Mouse (Mus musculus): ENCODE results near the gene Adgrg7.

The Adgrg7 gene

DNA sequence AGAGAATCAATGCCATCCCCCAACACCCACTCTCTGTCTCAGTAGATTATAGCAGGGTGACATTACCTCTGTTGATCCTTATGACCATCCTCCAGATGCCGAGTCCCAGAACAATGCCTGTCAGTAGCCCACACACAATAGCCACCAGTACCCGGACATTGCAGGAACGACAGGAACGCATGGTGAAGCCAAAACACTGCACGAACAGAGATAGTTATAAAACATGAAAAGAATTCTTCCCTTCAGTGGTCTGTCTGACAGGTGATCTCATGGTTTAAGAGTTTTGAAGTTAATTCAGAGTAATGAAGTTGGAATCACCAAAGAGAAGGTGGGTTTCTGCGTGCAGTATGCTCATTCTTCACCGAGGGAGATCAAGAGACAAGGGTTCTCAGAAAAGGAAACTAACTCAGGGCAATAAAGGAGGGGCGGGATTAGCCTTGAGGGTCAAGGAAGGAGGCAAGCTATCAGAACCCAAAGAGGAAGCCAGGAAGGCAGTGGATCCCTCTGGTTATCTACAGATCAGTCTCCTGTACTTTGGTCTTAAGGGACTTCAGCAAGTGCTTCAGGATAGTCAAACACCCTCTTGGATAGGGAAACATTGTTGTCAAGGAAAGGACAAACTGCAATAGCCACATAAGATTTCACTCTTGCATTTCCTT, at the start of gene Adgrg7:
Gene Adgrg7, minus strand, starts transcription at position 375 of the 659 bp plus-strand sequence.
- no peak for DNase-seq (ENCODE audit: low spot score in 2 of 2)

DNA sequence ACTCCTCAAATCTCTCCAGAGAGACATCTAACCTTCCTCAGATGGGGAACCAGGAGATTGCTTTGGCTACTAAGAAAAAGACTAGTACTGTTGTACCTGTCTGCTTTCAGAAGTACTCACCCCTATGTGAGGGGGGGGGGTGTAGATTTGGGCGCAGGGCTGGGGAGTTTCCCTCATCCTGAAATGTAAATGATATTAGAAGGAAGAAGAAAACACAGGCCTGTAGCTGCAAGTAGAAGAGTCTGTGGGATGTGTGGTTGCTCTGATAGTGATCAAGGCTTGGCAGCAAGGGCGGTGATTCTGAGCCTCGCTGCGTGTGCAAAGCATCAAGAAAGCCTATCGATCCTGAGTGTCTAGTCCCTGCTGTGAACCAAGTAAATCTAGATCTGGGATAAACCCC, 47.3 kb upstream of the Adgrg7 start:
- no peak for DNase-seq (ENCODE audit: low spot score in 2 of 2)

DNA sequence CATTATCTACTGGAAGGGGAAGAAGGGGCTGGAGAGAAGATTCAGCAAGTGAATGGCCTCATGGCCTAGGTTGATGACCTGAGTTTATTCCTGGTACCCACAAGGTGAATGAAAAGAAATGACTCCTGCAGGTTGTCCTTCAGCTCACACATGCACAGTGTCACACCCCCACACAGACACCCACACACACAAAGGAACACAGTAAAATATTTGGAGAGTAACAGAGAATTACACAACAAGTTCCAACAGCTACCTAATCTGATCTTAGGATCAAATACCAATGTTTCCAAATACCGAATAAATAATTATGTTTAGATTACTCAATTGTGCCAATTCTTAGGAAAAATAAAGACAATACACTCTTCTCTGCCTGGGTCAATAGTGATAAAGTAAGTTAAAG, 37.7 kb upstream of the Adgrg7 start:
- DNase-seq (ENCODE audit: low spot score in 2 of 2): no peak

DNA sequence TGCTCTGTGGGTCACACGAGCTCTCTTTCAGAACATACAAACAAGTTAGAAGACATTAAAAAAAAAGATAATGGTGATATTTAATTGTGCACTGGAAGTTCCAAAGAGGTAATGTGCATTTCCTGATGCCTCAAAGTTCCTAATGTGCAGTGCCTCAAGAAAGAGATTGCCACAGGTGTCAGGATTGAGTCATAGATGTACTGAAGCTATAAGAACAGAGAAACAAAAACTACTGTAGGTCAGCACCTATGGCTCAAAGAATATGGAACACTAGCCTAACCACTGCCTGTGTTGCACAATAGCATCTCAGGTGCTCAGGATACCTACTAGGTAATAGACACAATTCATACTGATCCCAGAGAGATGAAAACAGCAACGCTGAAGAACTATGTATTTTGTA, 36.3 kb upstream of the Adgrg7 start:
- no peak for DNase-seq (ENCODE audit: low spot score in 2 of 2)

DNA sequence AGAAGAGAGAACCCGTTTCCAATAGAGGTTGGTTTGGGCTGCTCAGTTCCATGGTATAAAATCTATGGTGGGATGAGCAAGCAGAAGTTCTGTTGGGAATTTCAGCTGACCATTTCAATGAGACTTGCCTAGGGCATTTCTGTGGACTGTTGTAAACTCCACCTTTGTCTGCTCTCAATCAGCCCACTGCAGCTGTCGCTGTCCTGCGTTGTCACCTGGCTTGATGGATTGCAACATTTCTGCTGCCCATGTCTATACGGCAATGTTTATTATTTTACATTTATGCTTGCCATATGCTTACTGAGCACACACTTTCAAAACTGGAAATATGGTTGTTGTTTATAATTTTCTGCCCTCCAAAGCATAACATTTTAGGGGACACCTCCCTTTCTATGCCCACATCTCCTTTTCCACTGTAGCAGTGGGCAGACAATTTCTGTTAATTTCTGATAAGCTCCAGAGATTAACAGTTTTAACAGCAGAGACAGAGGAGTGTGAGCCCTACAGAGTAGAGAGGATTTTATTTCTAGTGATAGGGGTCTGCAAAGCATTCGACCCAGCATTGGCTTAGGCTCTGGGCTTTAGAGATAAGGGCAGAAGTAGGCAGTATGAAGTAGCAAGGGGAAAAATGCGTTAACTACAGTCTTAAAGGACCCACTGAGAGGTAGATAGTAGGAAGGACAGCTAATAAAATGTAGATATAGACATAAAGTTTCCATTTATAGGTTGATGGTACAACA, 5.9 kb upstream of the Adgrg7 start:
- DNase-seq (ENCODE audit: low spot score in 2 of 2): no peak

DNA sequence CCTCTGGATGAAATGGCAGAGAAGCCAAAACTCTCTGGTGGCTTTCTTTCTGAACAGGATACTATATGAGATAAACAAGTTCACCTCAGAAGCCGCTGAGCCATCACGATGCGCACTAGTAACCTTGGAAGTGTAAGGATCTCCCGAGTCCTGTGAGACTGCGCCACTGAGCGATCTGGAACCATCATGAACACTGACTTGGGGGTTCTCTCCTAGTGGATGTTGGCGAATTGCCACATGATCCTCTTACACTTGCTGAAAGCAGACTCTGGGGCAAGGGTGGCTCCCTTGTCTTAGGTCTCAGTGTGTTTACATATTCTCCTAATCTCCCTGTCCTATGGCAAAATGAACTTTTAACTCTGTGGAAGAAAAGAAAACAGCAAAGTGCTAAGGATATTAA, 5.3 kb upstream of the Adgrg7 start:
- DNase-seq (ENCODE audit: low spot score in 2 of 2): no peak

DNA sequence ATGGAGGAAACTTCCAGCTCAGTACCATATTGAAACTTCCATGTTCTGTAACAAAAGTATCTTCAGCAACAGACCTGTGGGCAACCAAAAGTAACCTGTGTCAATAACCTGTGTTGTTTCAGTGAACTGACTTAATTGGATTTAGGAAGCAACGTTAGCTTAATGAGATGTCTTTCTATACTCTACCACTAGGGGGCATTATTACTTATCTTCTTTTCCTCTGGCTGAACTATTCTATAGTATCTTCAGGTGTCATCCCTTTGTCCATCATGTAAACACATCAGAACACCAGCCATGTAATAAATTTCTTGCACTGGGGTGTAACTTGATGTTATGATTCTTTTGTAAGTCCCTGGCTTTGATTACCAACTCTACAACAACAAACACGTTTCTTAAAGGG, 4.8 kb upstream of the Adgrg7 start:
- DNase-seq (ENCODE audit: low spot score in 2 of 2): no peak

DNA sequence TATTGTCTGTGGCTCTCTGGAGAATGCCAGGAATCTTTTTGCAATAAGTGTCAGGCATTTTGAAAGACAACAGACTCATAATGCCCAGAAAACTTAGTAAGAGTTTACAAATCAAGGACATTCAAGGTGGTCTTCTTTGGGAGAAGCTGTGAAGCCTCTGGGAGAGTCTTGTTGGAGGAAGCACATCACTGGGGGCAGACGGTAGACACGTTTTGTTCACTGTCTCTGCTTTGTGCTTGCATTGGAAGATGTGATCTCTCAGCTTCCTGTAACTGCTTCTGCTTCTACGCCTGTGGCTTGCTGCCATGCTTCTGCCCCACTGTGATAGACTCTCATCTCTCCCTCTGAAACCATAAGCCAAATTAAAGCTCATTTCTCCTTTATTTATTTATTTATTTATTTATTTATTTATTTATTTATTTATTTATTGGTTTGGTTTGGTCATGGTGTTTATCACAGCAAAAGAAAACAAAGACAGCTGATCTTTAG, 3.9 kb upstream of the Adgrg7 start:
- no peak for DNase-seq (ENCODE audit: low spot score in 2 of 2)

DNA sequence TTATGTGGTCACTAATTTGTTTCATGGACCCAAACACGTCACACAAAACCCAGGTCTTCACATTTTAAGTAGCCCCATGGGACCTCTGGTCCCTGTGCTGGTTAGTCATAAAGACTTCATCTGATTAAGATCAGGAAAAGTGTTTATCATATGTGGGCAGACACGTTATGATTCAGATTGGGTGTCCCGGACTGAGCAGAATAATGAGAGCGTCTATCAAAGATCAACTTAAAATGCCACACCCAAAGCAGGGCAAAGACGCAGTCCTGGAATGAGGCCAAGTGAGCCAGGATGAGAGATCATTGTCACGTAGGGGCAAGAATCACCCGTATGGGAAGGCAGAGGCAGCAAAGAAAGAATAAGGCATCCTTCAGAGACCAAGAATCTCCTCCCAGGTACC, 3.2 kb upstream of the Adgrg7 start:
- no peak for DNase-seq (ENCODE audit: low spot score in 2 of 2)

DNA sequence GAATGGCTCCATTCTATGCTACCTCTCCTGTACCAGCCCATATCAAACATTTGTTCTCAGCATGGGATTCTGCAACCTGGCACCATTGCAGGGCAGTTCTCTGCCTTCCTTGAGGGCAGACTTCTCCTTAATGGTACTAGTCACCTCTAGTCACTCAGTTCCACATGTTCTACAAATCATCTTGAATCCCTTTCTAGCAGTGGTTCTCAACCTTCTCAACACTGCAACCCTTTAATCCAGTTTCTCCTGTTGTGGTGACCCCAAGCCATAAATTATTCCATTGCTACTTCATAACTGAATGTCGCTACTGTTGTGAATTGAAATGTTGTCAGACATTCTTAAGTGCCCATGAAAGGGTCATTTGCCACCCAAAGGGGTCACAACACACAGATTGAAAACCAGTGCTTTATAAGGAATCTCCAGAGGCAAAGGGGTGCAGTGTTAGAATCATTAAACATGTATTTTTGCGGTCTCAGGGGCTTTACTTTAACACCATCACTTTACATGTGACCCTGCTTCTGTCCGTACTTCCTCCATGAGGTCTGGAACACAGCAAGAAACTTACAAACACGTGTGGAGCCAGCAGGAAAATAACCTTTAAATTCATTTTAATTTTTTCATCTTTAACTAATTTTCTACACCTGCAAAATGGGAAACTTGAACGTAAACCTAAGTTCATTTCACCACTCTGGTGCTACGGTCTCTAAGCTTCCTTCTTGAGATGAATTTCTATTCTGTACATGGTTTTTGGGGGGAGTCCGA, 1.1 kb downstream of the Adgrg7 start:
- DNase-seq (ENCODE audit: low spot score in 2 of 2): no peak

DNA sequence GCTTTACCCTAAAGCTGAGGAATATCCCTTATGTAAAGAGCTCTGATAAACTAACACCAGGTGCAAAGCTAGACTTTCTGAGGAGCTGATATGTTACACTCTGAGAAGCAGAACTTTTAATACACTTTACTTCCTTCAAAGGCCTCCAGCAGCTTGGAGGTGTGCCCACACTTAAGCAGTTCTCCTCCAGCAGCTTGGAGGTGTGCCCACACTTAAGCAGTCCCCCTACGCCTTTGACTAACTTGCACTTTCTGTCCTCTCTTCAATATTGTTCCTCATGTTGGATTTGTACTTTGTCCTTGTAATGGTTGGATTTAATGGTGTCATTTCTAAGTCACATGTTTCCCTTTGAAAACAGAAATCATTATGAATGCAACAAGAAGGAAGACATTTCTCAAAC, 1.9 kb downstream of the Adgrg7 start:
- no peak for DNase-seq (ENCODE audit: low spot score in 2 of 2)

DNA sequence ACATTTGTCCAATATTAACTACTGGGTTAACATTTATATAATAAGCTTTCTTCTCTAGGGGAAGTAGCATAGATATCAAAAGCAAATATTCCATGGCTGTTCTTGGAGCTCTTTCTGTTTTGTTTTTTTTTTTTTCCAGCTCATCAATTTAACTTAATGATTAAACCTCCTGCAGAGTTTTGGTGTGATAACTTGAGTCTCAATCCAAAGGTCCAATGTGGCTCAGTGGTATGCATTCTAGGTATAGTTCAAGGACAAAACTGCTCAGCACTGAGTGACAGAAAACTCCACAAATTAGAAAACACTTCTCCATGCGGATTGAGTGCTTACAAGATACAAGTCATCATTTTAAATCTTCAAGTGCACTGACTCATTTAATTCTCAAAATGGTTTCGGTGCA, 9.7 kb downstream of the Adgrg7 start:
- no peak for DNase-seq (ENCODE audit: low spot score in 2 of 2)

DNA sequence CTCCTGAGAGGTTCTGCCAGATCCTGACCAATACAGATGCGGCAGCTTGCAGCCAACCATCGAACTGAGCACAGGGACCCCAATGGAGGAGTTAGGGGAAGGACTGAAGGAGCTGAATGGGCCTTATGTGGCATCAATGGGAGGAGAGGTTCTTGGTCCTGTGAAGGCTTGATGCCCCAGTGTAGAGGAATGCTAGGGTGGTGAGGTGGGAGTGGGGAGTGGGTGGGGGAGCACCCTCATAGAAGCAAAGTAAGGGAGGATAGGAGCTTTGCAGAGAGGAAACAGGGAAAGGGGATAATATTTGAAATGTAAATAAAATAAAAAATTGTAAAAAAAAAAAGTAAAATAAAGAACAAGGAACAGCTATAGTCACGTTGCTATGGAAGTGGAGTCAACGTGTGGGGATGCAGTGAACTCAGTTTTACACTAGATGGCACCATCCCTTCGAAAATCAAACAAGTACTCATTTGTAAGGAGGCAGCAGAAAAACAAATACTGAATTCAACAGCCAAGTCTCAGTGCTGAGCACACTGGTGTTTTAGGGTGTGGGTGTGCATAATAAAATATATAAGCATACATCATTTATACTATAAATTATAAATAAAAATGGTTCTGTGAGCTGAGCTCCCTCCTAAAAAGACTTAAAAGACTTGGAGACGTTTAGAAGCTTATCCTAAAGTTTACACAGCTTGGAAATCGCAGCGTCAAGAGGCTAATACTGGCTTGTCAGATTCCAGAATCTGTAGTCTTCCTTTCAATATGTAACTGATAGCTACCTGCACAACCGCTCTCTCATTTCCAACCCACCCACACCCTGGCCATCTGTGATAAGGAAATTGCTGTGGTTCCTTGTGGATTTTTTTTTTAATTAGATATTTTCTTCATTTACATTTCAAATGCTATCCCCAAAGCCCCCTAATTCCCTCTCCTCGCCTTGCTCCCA, 24.2 kb downstream of the Adgrg7 start:
- peak in 1 of 2 experiments; percentile 47 for DNase-seq (ENCODE audit: low spot score in 2 of 2)

DNA sequence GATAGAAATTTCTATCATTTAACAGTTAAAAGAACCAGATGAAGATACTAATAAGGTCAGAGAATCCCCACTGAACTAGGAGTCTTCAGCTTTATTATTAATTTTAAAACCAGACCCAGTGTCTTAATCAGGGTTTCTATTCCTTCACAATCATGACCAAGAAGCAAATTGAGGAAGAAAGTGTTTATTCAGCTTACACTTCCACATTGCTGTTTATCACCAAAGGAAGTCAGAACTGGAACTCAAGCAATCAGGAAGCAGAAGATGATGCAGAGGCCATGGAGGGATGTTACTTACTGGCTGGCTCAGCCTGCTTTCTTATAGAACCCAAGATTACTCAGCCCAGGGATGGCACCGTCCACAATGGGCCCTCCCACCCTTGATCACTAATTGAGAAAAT, 66.6 kb downstream of the Adgrg7 start:
- no peak for DNase-seq (ENCODE audit: low spot score in 2 of 2)

DNA sequence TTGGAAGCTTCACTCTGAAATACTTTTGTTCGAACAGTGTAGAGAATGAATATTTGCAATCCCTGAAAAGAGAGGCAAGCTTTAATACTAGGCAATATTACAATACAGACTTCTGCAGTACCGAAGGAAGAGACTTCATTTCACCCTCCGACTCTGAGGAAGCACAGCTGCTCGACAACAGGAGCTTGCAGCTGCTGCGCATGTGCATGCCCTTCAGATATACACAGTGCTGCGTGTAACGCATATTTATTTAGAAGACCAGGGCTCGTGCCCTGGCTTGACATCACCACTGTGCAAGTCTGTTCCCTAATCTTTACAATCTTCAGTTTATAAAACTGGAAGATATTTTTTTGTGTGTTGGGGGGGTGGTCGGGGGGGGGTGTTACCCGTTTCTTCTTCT, 70.7 kb downstream of the Adgrg7 start:
- no peak for DNase-seq (ENCODE audit: low spot score in 2 of 2)

DNA sequence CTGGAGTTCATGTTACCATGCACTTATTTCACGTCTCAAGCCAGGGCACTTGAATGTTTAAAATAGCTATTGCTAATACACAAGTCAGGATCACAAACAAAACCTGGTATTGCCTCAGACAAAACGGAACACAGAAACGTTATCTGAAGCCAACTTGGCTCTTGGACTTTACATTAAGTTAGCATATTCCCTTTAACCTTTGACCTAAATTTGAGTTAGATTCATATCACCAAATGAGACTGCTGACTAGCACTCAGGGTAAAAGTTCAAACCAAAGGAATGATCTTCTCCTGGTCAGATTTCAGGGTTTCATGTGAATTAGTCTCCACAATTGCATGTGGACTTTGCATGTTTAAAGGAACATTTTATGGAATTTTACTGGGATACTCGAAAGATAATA, 73.3 kb downstream of the Adgrg7 start:
- no peak for DNase-seq (ENCODE audit: low spot score in 2 of 2)

DNA sequence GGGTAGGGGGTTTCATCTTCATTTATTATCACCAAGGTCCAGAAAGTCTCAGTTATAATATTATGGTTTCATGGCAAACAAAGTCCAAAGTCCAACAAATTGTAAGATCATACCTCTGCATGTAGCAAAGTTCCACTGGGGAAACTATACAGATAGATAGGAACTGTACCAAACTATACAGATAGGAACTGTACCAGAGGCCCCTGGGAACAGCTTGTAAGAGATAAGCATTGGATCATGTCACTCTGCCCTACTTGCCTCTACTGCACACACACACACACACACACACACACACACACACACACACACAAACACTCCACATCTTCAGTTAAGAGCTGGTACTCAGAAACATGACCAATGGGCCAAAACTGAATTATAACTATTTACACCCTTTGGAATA, 76.6 kb downstream of the Adgrg7 start:
- DNase-seq (ENCODE audit: low spot score in 2 of 2): no peak

DNA sequence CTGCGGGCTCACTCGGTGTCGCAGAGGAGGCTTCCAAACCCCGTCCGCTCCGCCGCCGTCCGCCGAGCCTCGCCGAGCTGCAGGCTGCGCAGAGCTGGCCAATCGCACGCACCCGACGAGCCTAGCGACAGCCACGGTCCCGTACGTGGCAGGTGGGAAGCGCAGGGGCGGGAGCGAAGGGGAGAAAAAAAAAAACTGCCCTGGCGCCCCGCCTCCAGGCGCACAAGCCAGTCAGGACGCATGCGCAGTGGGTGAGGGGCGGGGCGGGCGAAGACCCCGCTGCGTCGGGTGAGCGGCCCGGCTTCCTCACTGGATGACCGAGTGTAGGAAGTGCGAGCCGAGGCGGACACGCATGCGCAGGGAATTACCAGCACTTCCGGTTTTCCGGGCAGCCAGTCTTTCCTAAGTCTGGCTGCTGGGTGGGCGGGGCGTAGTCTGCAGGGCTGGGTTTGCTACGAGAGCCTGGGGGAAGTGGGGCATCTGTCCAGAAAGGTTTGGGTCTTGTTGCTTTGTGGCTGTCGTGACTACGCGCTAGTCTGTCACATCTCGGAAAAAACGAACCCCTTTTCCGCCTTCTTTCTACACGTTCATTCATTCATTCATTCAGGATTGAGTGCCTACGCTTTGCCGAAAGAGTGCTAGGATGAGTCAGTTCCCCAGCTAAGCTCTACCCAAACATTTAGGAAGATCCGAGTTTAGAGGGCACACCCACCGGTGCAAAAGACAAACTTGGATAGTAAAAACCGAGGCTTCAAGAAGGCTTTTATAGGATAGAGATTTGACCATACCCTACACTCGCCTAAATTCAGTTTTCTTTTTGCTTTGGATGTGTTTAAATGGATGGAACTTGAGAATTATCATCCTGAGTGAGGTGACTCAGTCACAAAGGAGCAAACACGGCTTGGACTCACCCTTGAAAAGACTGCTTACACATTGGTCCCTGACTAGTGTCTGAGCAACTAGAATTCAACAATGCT, 78.1 kb downstream of the Adgrg7 start, which contains the start of gene Tfg:
Gene Tfg, minus strand, starts transcription at position 227 of the 977 bp plus-strand sequence.
- peak; percentile 97 to 99 for DNase-seq (ENCODE audit: low spot score in 2 of 2)

DNA sequence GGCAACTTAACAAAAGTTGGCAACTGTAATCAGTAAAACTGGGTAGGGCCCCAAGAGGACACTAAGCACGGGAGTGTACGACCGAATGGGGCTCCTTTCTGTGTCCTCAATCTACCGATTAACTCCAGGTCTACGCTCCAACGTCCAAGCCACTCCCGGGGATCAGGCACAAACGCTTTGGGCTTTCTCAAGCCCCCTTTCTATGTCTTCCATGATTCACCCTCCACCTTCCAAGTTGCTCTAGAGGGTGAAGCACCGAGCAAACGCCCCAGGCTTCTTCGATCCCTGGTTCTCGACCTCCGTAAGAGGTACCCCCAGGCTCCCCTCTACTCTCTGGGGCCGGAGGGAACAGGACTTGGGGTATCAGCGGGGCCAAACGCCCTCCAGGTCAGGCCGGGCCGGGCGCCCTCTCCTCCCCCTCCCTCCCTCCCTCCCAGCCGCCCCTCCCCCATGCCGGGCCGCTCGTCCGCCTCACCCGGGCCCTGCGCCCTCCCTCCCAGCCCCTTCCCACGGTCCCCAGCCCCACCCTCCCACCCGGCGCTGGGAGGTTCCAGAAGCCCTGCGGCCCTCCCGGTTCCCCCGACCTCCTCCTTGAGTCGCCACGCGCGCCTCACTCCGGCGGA, 79.0 kb downstream of the Adgrg7 start:
- DNase-seq (ENCODE audit: low spot score in 2 of 2): peak in 1 of 2 experiments; percentile 21

DNA sequence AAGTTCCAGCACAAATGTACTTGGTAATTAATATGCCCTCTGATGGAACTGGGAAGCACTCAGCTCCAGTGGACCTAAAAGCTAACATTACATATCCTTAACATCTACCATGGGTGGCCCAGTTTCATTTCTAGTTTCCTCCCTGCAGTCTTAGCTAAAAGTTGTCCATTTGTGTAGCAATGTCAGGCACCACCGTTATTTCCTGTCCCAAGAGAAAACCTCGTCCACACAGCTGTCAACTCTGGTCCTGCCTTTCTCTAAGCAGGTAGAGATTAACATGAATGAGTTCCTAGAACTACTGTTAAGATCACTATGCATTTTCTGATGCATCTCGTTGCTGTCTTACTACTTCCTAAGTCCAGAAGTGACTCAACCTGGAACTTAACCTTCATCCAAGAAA, 80.0 kb downstream of the Adgrg7 start:
- DNase-seq (ENCODE audit: low spot score in 2 of 2): no peak
